Mouse (Mus musculus): ENCODE data around the gene Tns3. TPM values are rescaled to one million over a fixed set of nuclear protein-coding genes. Genes with fewer than 3 reads are reported as not detected.

Tns3 gene
- polyA plus RNA-seq, 1 experiment: 29.2 TPM

- TF ChIP-seq CTCF (IDR thresholded peaks at IDR 0.05; ENCODE audit: borderline replicate concordance, insufficient read depth, low read depth, low read length) (no peak), POLR2A (IDR thresholded peaks at IDR 0.05; ENCODE audit: borderline replicate concordance, insufficient read depth, low read length) (no peak)
- no peak for DNase-seq
- no peaks in the 10 kb centered on the region for H3K27me3 ChIP-seq (ENCODE audit: control insufficient read depth, insufficient read depth, low read length)
- H3K4me3 ChIP-seq (replicated peaks; ENCODE audit: insufficient read depth, low read depth, low read length): no peak overlapping the region
- 88% methylated on average over 10 of the region's 10 CpGs for WGBS
- H3K27ac ChIP-seq (ENCODE audit: insufficient read depth, low read length): no peak overlapping the region
- H3K4me1 ChIP-seq (ENCODE audit: control insufficient read depth, insufficient read depth, low read length): peaks cover 5% of the 10 kb centered on the region; the same call in 1 of the 2 replicates
These were observed 82.0 kb downstream of the Tns3 start for GRCm38 (mm10) chr11:8582101-8582920.

GRCm38 (mm10) chr11:8579789-8580188 lies 84.5 kb downstream of the Tns3 start:
- Histone ChIP-seq H3K4me3 (replicated peaks; ENCODE audit: insufficient read depth, low read depth, low read length) (no peak overlapping the region), H3K27ac (ENCODE audit: insufficient read depth, low read length) (no peak overlapping the region), H3K27me3 (ENCODE audit: control insufficient read depth, insufficient read depth, low read length) (no peaks in the 10 kb centered on the region), H3K4me1 (ENCODE audit: control insufficient read depth, insufficient read depth, low read length) (no peaks in the 10 kb centered on the region)
- no peak for DNase-seq
- 51% methylated on average over 5 of the region's 5 CpGs for WGBS
- no peak for TF ChIP-seq POLR2A (IDR thresholded peaks at IDR 0.05; ENCODE audit: borderline replicate concordance, insufficient read depth, low read length)
- no peak for TF ChIP-seq CTCF (IDR thresholded peaks at IDR 0.05; ENCODE audit: borderline replicate concordance, insufficient read depth, low read depth, low read length)

GRCm38 (mm10) chr11:8575217-8576180 lies 88.8 kb downstream of the Tns3 start:
- Histone ChIP-seq H3K27me3 (ENCODE audit: control insufficient read depth, insufficient read depth, low read length) (no peaks in the 10 kb centered on the region), H3K4me3 (replicated peaks; ENCODE audit: insufficient read depth, low read depth, low read length) (no peak overlapping the region), H3K27ac (ENCODE audit: insufficient read depth, low read length) (no peak overlapping the region), H3K4me1 (ENCODE audit: control insufficient read depth, insufficient read depth, low read length) (no peaks in the 10 kb centered on the region)
- TF ChIP-seq POLR2A (IDR thresholded peaks at IDR 0.05; ENCODE audit: borderline replicate concordance, insufficient read depth, low read length) (no peak), CTCF (IDR thresholded peaks at IDR 0.05; ENCODE audit: borderline replicate concordance, insufficient read depth, low read depth, low read length) (no peak)
- DNase-seq: no peak
- 62% methylated on average over 10 of the region's 10 CpGs for WGBS

- no peak for DNase-seq
- Histone ChIP-seq H3K27ac (ENCODE audit: insufficient read depth, low read length) (no peak overlapping the region), H3K4me3 (replicated peaks; ENCODE audit: insufficient read depth, low read depth, low read length) (no peak overlapping the region), H3K4me1 (ENCODE audit: control insufficient read depth, insufficient read depth, low read length) (no peaks in the 10 kb centered on the region), H3K27me3 (ENCODE audit: control insufficient read depth, insufficient read depth, low read length) (no peaks in the 10 kb centered on the region)
- WGBS: 90% methylated on average over 6 of the region's 6 CpGs
- TF ChIP-seq POLR2A (IDR thresholded peaks at IDR 0.05; ENCODE audit: borderline replicate concordance, insufficient read depth, low read length) (no peak), CTCF (IDR thresholded peaks at IDR 0.05; ENCODE audit: borderline replicate concordance, insufficient read depth, low read depth, low read length) (no peak)
These were observed 89.8 kb downstream of the Tns3 start for GRCm38 (mm10) chr11:8574562-8574961.

GRCm38 (mm10) chr11:8572762-8573161 lies 91.6 kb downstream of the Tns3 start:
- no peaks in the 10 kb centered on the region for H3K27me3 ChIP-seq (ENCODE audit: control insufficient read depth, insufficient read depth, low read length)
- no peaks in the 10 kb centered on the region for H3K4me1 ChIP-seq (ENCODE audit: control insufficient read depth, insufficient read depth, low read length)
- DNase-seq: no peak
- H3K4me3 ChIP-seq (replicated peaks; ENCODE audit: insufficient read depth, low read depth, low read length): no peak overlapping the region
- H3K27ac ChIP-seq (ENCODE audit: insufficient read depth, low read length): no peak overlapping the region
- TF ChIP-seq POLR2A (IDR thresholded peaks at IDR 0.05; ENCODE audit: borderline replicate concordance, insufficient read depth, low read length) (no peak), CTCF (IDR thresholded peaks at IDR 0.05; ENCODE audit: borderline replicate concordance, insufficient read depth, low read depth, low read length) (no peak)
- 94% methylated on average over 7 of the region's 7 CpGs for WGBS

GRCm38 (mm10) chr11:8569232-8570028 lies 94.9 kb downstream of the Tns3 start:
- no peaks in the 10 kb centered on the region for H3K27me3 ChIP-seq (ENCODE audit: control insufficient read depth, insufficient read depth, low read length)
- H3K4me1 ChIP-seq (ENCODE audit: control insufficient read depth, insufficient read depth, low read length): no peaks in the 10 kb centered on the region

GRCm38 (mm10) chr11:8568829-8569228 lies 95.5 kb downstream of the Tns3 start:
- 54% methylated on average over 7 of the region's 7 CpGs for WGBS
- no peaks in the 10 kb centered on the region for H3K4me1 ChIP-seq (ENCODE audit: control insufficient read depth, insufficient read depth, low read length)
- H3K27ac ChIP-seq (ENCODE audit: insufficient read depth, low read length): no peak overlapping the region
- TF ChIP-seq CTCF (IDR thresholded peaks at IDR 0.05; ENCODE audit: borderline replicate concordance, insufficient read depth, low read depth, low read length): no peak
- TF ChIP-seq POLR2A (IDR thresholded peaks at IDR 0.05; ENCODE audit: borderline replicate concordance, insufficient read depth, low read length): no peak
- DNase-seq: no peak
- H3K27me3 ChIP-seq (ENCODE audit: control insufficient read depth, insufficient read depth, low read length): no peaks in the 10 kb centered on the region
- H3K4me3 ChIP-seq (replicated peaks; ENCODE audit: insufficient read depth, low read depth, low read length): no peak overlapping the region

More at GRCm38 (mm10) chr11:8569232-8570028, 94.9 kb downstream of the Tns3 start:
- H3K4me3 ChIP-seq (replicated peaks; ENCODE audit: insufficient read depth, low read depth, low read length): no peak overlapping the region
- no peak for DNase-seq
- 56% methylated on average over 7 of the region's 7 CpGs for WGBS
- no peak for TF ChIP-seq CTCF (IDR thresholded peaks at IDR 0.05; ENCODE audit: borderline replicate concordance, insufficient read depth, low read depth, low read length)
- TF ChIP-seq POLR2A (IDR thresholded peaks at IDR 0.05; ENCODE audit: borderline replicate concordance, insufficient read depth, low read length): no peak
- no peak overlapping the region for H3K27ac ChIP-seq (ENCODE audit: insufficient read depth, low read length)
